Mouse (Mus musculus) G1E-ER4 (cell line): ENCODE data around the gene Insyn1. TPM values are rescaled to one million over a fixed set of nuclear protein-coding genes. Genes with fewer than 3 reads are reported as not detected.

Experiments
- GATA1 ChIP-seq: IDR thresholded peaks from one replicate; pipeline ENCODE4 v1.8.0; 2012; ENCODE audit warnings: low read length, inconsistent platforms
- polyA plus RNA-seq: library from polyadenylated mRNA; stranded (reverse); fragments of >175 nt; gene quantifications from 2 replicates; pipeline ENCODE4 v1.2.3, GENCODE M21; 2012

Gene Insyn1
- polyA plus RNA-seq, 1 experiment = not detected

DNA sequence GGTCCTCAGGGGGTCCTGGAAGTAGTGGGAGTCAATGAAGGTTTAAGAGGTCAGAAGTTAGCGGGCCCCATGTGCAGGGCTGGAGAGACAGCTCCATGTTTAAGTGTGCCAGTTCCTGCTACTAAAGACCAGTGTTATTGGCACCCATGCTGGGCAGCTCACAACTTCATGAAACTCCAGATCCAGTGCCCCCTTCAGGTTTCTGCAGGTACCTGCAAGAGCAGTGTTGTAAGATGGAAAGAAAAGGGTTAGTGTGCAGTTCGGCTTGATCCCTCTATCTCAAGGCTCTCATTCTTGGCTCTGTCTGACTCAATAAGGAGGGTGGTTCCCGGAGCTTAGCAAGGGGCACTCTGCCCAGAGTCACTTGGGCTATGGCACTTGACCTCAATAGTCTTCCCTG is 30.1 kb upstream of the Insyn1 start:
- TF ChIP-seq GATA1 = no peak

DNA sequence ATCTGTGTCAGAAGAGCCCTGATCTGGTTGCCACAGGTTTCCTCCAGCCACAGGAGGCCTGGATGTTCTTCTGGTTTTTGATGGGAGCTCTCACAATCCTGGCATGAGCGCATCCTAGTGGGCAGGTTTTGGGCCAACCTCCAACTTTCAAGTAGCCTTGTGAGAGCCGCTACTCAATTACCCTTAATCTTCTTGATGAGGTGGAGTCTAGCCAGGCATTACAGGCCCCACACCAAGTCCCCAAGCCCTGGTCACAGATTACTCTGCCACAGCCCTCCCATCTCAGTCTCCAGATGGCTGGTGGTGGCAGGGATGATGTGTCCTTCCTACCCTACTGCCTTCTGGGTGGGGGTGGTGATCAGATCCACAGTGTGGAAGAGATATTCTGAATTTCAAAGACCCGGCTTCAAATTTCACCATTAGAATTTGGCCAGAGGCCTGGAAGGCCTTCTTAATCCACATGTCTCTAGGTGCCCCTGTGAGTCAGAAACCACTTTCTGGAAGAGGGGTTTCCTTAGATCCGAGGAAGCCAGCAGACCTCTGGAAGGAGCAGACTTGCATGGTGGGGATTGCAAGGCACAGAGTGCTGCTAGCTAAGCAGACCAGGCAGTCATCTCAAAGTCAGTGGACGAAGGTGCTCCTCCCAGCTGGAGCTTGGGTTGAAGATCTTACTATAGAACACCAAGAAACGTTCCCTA is 29.4 kb upstream of the Insyn1 start:
- no peak for TF ChIP-seq GATA1

DNA sequence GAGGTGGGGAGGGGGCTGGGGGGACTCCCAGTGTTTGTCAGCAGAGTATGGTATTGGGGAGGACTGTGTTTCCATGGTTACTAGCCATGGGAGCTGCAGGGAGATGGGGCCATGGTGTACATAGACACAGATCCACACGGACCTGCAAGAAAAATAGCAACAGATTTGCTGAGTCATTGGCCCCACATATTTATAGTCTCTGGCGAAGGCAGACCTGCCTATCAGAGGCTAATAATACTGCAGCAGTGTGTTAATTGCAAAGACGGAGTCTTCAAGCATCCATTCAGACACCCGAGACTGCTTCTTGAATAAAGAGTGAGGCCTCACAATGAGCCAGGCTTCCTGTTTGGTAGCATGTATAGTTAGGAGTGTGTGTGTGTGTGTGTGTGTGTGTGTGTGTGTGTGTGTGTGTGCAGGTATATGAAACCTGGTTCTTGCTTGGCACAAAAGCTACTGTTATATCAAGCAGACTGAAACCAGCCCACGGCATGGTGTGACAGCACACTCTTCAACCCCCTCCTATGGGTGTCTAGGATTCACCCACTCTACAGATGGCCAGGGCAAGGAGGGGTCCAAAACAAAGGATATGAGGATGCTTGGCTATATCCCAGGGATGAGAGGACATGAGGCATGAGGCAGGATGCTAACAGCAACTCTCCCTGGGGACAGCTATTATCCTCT is 20.9 kb upstream of the Insyn1 start:
- TF ChIP-seq GATA1 = no peak

DNA sequence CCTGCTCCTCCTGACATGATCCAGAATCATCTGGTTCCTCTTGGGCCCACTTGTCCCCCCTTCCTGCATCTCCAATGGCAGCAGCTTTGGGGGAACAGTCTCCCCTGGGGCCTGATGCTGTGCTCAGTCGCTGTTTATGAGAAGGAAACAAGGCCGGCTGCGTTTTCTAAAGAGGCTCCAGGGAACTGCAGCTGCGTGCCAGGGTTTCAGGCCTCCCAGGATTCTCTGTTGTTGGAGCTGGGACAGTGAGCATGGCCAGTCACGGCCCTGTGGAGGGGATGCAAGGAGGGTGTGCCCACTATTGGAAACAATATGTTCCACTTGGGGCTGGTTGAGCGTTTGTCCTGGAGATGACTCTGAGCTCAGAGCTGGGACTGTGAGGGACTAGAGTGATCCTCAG is 17.9 kb upstream of the Insyn1 start:
- no peak for TF ChIP-seq GATA1

DNA sequence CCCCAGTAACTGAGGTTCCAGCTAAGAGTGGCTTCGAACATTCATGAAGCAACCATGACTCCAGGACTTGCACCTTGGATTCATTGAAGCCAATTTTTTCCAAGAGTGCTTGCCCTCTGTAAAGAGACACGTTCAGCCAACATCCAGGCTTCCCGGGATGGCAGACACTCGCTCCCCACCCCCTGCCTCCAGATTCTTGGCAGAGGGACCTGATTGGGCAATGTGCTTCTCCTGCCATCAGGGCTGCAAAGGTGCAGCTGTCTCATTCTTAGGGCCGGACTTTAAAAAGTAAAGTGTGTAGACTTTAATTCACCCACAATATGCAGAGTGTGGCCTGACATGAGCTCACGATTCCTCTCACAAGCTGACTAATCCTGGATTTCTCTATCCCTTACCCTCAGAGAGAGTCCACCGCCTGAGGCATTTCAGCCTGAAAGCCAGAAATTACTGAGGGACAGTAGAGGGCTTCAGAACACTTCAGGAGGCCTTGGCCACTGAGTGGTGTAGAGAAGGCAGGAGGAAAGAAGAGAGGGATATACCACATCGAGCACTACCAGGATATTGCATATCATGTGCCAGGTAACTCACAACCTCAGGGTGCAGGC is 15.1 kb upstream of the Insyn1 start:
- no peak for TF ChIP-seq GATA1

DNA sequence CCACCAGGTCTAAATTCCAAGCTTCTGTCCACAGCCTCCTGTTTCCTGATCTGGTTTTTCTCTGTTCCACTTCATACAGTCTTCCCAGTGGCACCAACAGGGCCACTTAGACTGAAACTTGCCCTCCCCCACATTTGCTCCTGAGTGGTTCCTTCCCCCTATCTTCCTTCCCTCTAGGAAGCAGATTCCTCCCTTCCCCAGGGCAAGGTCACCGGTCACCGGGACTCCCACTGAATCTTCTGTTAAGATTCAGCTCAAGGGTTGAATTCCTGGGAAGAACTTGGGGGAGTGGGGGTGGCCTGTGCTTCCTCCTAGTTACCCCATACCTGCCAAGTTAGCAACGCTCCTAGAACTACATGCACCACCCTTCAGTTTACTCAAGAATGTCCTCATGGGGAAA is 1.3 kb upstream of the Insyn1 start:
- TF ChIP-seq GATA1 = no peak

DNA sequence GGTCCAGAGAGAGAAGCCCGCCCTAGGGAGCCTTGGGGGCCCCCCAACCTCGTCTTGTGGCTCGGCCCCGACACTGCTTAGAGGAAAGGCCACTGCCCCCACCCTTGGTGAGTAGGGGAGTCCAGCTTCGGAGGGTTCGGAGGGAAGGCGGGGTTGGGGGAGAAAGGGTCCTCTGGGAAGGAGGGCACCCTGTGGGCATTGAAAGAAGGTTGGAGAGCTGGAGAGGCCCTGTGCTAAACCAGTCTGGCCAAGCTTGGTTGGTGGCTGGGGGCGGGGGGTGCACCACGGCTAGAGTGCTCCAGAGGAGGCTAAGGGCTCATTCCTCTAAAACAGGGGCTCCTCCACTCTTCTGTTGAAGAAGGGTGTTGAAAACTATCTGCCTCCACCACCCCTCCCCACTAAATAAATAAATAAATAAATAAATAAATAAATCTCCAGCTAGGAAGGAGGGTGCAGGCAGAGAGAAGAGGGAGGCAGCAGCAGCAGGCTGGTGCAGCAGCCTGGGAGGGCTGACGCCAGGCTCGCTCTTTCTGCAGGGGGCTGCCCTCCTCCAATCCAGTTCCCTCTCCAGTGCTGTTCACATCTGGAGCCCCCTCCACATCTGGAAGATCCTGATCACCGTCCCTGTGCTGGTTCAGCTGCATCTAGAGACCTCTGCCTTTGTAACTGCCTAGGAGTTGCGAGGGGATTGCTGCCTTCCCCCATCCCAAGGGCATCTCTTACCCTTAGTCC is 896 bp downstream of the Insyn1 start:
- no peak for TF ChIP-seq GATA1

DNA sequence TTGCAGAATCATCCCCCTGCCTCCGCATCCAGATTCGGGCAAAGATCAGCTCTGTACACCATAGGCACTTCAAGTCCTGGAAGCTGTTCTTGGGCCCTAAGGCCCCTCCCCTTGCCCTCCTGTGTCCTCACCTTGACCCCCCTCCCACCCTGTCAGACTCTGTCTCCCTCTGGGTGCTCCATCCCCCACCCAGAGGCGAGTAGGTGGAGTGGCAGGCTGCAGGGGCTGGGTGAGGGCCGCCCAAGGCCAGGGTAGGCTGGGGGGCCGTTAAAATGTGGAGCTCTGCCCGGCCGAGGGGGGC is 1.4 kb downstream of the Insyn1 start:
- TF ChIP-seq GATA1 = no peak

DNA sequence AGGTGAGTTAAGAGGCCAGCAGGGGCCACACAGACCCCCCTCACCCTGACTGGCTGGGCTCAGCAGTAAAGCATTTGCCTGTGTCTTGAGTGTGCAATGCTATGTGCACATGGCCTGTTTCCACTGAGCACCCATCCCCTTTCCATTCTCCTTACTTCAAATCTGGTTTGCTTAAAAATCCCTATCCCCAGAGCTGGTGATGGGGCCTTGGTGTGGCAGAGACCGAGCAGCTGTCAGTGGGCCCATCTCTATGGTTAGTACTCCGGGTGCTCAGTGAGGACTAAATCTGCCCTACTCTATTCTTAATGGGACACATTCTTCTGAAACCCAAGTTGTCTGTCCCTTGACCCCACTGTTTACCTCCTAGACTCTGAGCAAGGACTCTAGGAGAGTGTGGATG is 2.0 kb downstream of the Insyn1 start:
- no peak for TF ChIP-seq GATA1

DNA sequence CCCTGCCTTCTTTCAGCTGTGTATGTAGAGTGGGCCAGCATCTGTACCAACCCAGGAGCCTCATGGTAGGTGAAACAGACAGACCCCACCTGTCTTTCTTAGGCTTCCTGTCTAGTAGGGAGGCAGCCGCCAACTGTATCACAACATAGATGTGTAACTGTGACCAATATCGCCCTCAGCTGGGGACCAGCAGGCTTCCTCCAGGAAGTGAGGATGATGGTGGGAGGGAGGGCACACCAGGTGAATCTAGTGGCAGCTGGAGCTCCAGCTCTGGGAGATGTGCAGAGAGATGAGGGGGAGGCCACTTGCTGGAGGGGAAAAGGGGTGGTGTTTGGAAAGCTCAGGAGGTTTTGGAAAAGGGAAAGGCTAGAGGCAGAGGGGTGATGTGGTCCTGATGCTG is 6.6 kb downstream of the Insyn1 start:
- TF ChIP-seq GATA1 = no peak

DNA sequence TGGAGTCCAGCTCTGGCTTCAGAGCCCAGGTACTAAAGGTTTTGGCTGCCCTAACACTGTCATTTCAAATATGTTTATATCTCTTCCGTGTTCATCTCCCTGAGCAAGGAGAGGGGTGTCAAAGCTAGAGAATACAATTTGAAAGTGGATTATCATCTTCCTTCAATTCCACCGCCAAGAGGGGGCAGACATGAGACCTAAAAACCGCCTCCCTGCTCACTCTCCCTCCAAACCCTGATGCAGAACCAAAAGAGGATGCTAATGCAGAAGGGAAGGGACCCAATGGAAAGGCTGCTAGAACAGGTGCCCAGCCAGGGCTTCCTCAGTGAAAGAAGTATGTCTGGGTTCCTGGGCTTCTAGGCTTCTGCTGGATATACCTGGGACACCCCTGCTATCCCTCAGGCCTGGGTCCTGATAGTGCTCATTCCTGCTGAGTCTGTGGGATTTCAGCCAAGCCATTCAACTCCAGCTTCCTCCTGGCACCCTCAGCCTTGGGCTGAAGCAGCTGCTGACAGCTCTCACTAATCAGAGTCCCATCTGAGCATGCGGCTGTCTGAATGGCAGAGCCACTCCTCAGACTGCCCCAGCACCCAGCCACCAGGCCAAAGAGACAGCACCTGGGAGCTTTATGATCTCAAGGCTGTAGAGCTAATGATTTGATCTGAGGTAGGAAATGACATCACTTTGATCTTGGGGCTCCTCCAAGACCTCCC is 8.2 kb downstream of the Insyn1 start:
- no peak for TF ChIP-seq GATA1

DNA sequence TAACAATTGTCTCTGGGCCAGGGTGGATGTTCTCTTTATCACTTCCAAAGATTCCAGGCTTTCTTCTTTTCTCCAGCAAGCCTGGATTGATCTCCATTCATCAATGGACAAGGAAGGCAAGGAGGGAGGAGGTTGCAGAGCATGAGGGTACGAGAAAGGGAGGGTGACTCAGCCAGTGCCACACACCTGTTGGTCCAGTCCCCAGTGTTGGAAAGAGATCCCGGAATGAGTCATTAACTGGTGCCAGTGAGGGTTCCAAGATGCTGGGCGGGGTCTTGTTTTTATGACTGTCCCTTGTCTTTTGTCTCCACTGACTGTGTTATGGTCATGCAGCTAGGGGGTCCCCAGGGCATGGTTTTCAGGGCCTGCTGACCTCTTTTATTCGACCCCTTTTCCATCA is 9.5 kb downstream of the Insyn1 start:
- TF ChIP-seq GATA1 = no peak

DNA sequence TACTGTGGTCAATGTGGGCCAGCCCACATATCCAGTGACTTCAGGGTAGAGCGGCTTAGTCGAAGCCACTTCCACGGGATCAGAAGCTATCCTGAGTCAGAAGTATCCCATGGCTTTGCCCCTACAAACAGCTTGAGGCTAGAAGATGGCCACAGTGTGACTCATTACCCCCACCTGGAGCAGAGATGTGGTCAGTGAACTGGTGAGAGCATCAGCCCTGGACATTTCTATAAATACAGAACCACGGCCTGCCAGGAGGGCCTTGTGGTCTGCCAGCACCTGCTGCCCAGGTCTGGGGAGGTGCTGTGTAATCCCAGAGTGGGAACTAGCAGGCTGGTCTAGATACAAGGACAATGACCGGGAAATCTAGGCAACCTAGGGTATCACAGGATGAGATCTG is 12.5 kb downstream of the Insyn1 start:
- no peak for TF ChIP-seq GATA1

DNA sequence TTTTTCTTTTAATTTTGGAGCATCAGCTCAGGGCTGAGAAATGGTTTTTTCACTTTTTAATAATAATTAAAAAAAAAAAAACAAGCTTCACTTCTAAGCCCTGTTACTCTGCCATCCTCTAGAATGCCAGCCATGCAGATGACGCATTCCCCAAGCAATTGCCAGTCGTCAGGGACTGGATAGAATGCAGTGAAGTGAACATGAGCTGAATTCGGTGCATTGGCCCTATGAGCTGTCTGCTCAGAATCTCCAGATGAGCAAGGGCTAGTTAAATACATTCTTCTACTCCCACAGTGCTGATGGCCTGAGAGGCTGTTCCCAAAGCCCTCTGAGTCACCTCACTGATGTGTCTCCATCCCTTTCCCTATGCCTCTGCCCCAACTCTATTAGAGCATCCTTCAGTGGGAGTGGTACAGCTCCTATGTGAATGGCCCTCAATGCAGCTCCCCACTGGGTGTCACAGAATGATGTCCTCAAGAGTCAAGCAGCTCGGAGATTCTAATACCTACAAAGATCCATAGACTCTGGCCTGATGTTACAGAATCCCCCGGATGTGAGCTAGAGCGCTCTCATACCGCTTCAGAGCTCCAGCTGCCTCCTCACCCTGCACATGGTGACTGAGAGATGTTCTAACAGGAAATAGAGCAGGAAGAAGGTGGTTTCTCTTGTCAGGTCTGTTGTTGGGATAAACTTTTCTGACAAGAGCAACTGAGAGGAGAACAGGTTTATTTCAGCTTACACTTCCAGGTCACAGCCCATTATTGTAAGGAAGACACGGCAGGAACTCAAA is 19.0 kb downstream of the Insyn1 start:
- TF ChIP-seq GATA1 = no peak

DNA sequence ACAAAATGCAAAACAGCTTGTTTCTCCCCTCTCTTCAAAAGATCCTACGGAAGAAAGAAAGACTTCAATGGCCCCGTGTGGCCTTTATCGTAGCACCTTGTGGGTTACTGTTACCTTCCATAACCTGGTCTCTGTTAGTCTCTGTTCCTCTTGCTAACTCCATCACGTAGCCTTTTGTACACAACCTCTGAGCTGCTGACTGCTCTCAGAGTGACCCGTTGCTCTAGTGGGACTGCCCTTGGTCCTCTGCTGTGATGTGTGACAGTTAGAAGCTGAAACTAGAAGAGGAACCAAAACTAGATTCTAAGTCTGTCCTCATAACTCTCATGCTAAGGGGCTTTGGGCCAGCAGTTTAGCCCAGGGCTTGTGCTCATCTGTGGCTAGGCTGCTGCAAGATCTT is 22.0 kb downstream of the Insyn1 start:
- TF ChIP-seq GATA1 = no peak
